Comparison of ENCODE assay signal across 1 mouse cellular context in genomic region chr11:47776019-47776418, GRCm38 (mm10).
TF ChIP-seq lines count a peak whose summit lies in the region.

No protein-coding gene starts in this region.

TF ChIP-seq in MEL, 35 proteins besides CTCF, POLR2A, EP300 and RAD21 (continued from another document):
- TF ChIP-seq CHD1 (IDR thresholded peaks at IDR 0.05; ENCODE audit: low read depth, low read length) (no peak), SMC3 (IDR thresholded peaks at IDR 0.05; ENCODE audit: low read depth, low read length) (no peak)
TF ChIP-seq in MEL: peak in this region for 0.
